Mouse (Mus musculus): ENCODE data around the gene Cbarp.

Gene Cbarp

GRCm38 (mm10) chr10:80140666-80141035 is at the start of gene Cbarp:
Cbarp (minus strand) TSS chr10:80140835.
- DNase-seq, result no peak

- no peak for DNase-seq
Observed at GRCm38 (mm10) chr10:80189999-80190398, 49.4 kb upstream of the Cbarp start.

GRCm38 (mm10) chr10:80188453-80189024 is 47.9 kb upstream of the Cbarp start:
- DNase-seq, result no peak

GRCm38 (mm10) chr10:80187739-80188138 is 47.1 kb upstream of the Cbarp start:
- no peak for DNase-seq

- DNase-seq, result no peak
Observed at GRCm38 (mm10) chr10:80186649-80187048, 46.0 kb upstream of the Cbarp start.

GRCm38 (mm10) chr10:80182547-80182946 is 41.9 kb upstream of the Cbarp start:
- DNase-seq, result no peak

GRCm38 (mm10) chr10:80180823-80181222 is 40.2 kb upstream of the Cbarp start:
- no peak for DNase-seq

- DNase-seq, result no peak
Observed at GRCm38 (mm10) chr10:80180288-80180687, 39.7 kb upstream of the Cbarp start.

- DNase-seq, result no peak
Observed at GRCm38 (mm10) chr10:80179068-80180051, 38.7 kb upstream of the Cbarp start, which contains the start of gene Efna2. Efna2 (plus strand) TSS chr10:80179482.

- DNase-seq, result no peak
Observed at GRCm38 (mm10) chr10:80177441-80178279, 37.0 kb upstream of the Cbarp start.

GRCm38 (mm10) chr10:80176270-80176834 is 35.7 kb upstream of the Cbarp start:
- DNase-seq, result no peak

- DNase-seq, result no peak
Observed at GRCm38 (mm10) chr10:80175536-80176269, 35.1 kb upstream of the Cbarp start.

GRCm38 (mm10) chr10:80174705-80175104 is 34.1 kb upstream of the Cbarp start:
- DNase-seq, result no peak

- DNase-seq, result no peak
Observed at GRCm38 (mm10) chr10:80173955-80174640, 33.5 kb upstream of the Cbarp start.

- no peak for DNase-seq
Observed at GRCm38 (mm10) chr10:80173358-80173757, 32.7 kb upstream of the Cbarp start.

GRCm38 (mm10) chr10:80172527-80173292 is 32.1 kb upstream of the Cbarp start, which contains the start of gene 1600002K03Rik:
1600002K03Rik (plus strand) TSS chr10:80172944.
- DNase-seq, result peak; percentile 92 to 93

- DNase-seq, result no peak
Observed at GRCm38 (mm10) chr10:80171760-80172526, 31.3 kb upstream of the Cbarp start.

- DNase-seq, result no peak
Observed at GRCm38 (mm10) chr10:80171252-80171651, 30.6 kb upstream of the Cbarp start.

GRCm38 (mm10) chr10:80170601-80171021 is 30.0 kb upstream of the Cbarp start:
- DNase-seq, result no peak

GRCm38 (mm10) chr10:80170052-80170451 is 29.4 kb upstream of the Cbarp start:
- DNase-seq, result no peak
